Mouse (Mus musculus): ENCODE measurements around the gene Slc39a11. TPM values are rescaled to one million over a fixed set of nuclear protein-coding genes. Genes with fewer than 3 reads are reported as not detected.

Gene Slc39a11
- total and polyA plus RNA-seq, 2 experiments from 2014 or later = 40.4 to 62.5 TPM

DNA sequence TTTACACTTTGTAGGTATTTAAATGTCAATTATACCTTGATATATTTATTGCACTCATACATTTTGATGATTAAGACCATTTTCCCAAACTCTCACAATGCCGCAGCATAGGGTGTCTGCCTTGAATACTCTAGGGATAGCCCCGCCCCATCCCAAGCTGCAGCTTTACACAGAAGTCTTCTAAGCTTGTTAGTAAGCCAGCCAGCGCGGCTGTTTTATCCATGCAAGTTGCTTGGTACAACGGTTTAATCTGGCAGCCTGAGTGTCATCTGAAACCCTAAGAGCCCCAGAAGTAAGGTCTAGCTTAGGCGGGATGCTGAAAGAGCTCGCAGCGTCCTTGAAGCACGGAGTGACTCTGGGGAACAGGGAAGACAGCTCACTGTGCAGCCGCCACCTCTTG is 238.1 kb downstream of the Slc39a11 start:
- no peak for DNase-seq (ENCODE audit: low spot score)

DNA sequence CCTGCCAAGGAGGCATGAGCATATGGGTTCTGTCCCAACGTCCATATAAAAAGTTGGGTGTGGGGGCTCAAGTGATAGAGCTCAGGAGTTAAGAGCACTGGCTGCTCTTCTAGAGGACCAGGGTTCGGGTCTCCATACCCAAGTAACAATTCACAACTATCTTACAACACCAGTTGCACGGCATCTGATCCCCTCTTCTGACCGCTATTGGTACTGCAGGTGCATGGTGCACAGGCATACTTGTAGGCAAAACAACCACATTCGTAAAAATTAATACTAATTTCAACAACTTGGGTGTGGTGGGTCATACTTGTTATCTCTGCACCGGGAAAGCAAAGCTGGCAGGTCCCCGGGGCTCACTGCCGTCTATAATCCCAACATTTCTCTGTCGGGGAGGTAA is 240.8 kb downstream of the Slc39a11 start:
- no peak overlapping the region for H3K27ac ChIP-seq (ENCODE audit: low read depth, low read length)
- no peak overlapping the region for H3K4me3 ChIP-seq (ENCODE audit: low read depth, low read length)
- H3K36me3 ChIP-seq (ENCODE audit: insufficient read depth, low read length) = no peaks in the 10 kb centered on the region
- no peaks in the 10 kb centered on the region for H3K4me1 ChIP-seq (ENCODE audit: insufficient read depth, low read length)
- TF ChIP-seq CTCF (IDR thresholded peaks at IDR 0.05) = peak; percentile 39
- no peak for DNase-seq (ENCODE audit: low spot score)
- no peaks in the 10 kb centered on the region for H3K27me3 ChIP-seq (ENCODE audit: insufficient read depth, low read length)
- H3K9ac ChIP-seq (replicated peaks; ENCODE audit: low read length, poor library complexity, severe bottlenecking) = no peak overlapping the region
- H3K9me3 ChIP-seq (ENCODE audit: low read length) = no peaks in the 10 kb centered on the region
- no peak overlapping the region for H3K4me2 ChIP-seq (ENCODE audit: low read depth, low read length, poor library complexity, severe bottlenecking)
- no peak for ATAC-seq (ENCODE audit: low FRiP score)
- 93% methylated on average over 9 of the region's 9 CpGs for WGBS

More for the DNA sequence above, 238.1 kb downstream of the Slc39a11 start:
- no peak for ATAC-seq (ENCODE audit: low FRiP score)
- H3K4me1 ChIP-seq (ENCODE audit: insufficient read depth, low read length) = no peaks in the 10 kb centered on the region
- H3K9ac ChIP-seq (replicated peaks; ENCODE audit: low read length, poor library complexity, severe bottlenecking) = no peak overlapping the region
- no peaks in the 10 kb centered on the region for H3K9me3 ChIP-seq (ENCODE audit: low read length)
- H3K27me3 ChIP-seq (ENCODE audit: insufficient read depth, low read length) = no peaks in the 10 kb centered on the region
- H3K4me2 ChIP-seq (ENCODE audit: low read depth, low read length, poor library complexity, severe bottlenecking) = no peak overlapping the region
- no peak overlapping the region for H3K27ac ChIP-seq (ENCODE audit: low read depth, low read length)
- 42% methylated on average over 10 of the region's 10 CpGs for WGBS
- no peaks in the 10 kb centered on the region for H3K36me3 ChIP-seq (ENCODE audit: insufficient read depth, low read length)
- TF ChIP-seq CTCF (IDR thresholded peaks at IDR 0.05) = no peak
- no peak overlapping the region for H3K4me3 ChIP-seq (ENCODE audit: low read depth, low read length)

DNA sequence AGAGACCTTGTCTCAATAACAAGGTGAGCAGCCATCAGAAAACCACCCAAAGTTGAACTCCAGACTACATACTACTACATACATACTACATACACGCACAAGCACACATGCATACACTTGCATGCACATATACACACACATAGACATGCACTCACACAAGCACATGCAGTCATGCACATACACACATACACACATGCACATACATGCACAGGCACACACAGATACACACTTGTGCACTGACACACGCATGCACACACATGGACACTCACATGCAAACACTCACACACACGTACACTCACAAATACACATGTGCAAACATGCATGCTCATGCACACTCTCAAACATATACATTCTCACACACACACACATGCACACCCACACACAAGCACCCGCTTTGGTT is 242.4 kb downstream of the Slc39a11 start:
- Histone ChIP-seq H3K36me3 (ENCODE audit: insufficient read depth, low read length) (no peaks in the 10 kb centered on the region), H3K27me3 (ENCODE audit: insufficient read depth, low read length) (no peaks in the 10 kb centered on the region), H3K9me3 (ENCODE audit: low read length) (no peaks in the 10 kb centered on the region), H3K4me1 (ENCODE audit: insufficient read depth, low read length) (no peaks in the 10 kb centered on the region), H3K9ac (replicated peaks; ENCODE audit: low read length, poor library complexity, severe bottlenecking) (no peak overlapping the region), H3K27ac (ENCODE audit: low read depth, low read length) (no peak overlapping the region), H3K4me2 (ENCODE audit: low read depth, low read length, poor library complexity, severe bottlenecking) (no peak overlapping the region), H3K4me3 (ENCODE audit: low read depth, low read length) (no peak overlapping the region)
- no peak for ATAC-seq (ENCODE audit: low FRiP score)
- WGBS = 96% methylated on average over 4 of the region's 4 CpGs
- TF ChIP-seq CTCF (IDR thresholded peaks at IDR 0.05) = no peak
- no peak for DNase-seq (ENCODE audit: low spot score)

DNA sequence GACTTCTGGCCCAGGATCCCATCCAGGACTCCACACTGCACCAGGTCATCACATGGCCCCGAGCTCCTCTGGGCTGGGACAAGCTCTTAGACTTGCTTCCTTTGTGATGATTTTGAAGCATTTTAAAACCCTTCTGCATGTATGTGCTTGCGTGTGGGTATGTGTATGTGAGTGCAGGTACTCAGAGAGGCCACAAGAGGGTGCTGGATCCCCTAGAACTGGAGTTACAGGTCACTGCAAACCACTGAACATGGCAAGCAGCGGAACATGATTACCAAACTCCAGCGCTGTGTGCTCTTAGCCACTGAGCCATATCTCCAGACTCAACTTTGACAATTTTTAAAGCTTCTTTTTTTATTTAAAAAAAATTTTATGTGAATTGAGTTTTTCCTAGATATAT is 249.0 kb downstream of the Slc39a11 start:
- Histone ChIP-seq H3K4me2 (ENCODE audit: low read depth, low read length, poor library complexity, severe bottlenecking) (no peak overlapping the region), H3K27me3 (ENCODE audit: insufficient read depth, low read length) (no peaks in the 10 kb centered on the region), H3K4me1 (ENCODE audit: insufficient read depth, low read length) (no peaks in the 10 kb centered on the region), H3K27ac (ENCODE audit: low read depth, low read length) (no peak overlapping the region), H3K9me3 (ENCODE audit: low read length) (no peaks in the 10 kb centered on the region), H3K9ac (replicated peaks; ENCODE audit: low read length, poor library complexity, severe bottlenecking) (no peak overlapping the region), H3K4me3 (ENCODE audit: low read depth, low read length) (no peak overlapping the region), H3K36me3 (ENCODE audit: insufficient read depth, low read length) (no peaks in the 10 kb centered on the region)
- no peak for ATAC-seq (ENCODE audit: low FRiP score)
- no peak for DNase-seq (ENCODE audit: low spot score)
- TF ChIP-seq CTCF (IDR thresholded peaks at IDR 0.05) = peak; percentile 39
- WGBS = 90% methylated on average over 4 of the region's 4 CpGs

DNA sequence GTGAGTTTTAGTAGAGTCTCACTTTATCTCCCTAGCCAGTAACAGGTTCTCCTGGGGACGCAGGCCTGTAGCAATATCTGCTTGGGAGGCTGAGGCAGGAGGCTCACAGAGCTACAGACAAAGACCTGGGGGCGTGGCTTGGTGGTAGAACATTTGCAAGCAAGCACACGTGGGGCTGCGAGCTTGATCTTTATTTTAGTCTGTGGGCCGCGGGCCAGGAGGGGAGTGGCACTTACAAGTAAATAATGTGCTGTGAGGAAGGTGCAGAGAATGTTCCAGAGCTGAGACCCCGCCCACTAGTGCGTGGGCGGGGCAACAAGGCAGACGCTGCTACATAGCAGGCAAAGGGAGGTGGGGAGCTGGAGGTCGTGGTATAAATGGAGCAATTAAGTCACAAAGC is 250.3 kb downstream of the Slc39a11 start:
- H3K9ac ChIP-seq (replicated peaks; ENCODE audit: low read length, poor library complexity, severe bottlenecking) = no peak overlapping the region
- H3K4me1 ChIP-seq (ENCODE audit: insufficient read depth, low read length) = no peaks in the 10 kb centered on the region
- no peak overlapping the region for H3K27ac ChIP-seq (ENCODE audit: low read depth, low read length)
- DNase-seq (ENCODE audit: low spot score) (no peak), ATAC-seq (ENCODE audit: low FRiP score) (no peak)
- no peak overlapping the region for H3K4me3 ChIP-seq (ENCODE audit: low read depth, low read length)
- WGBS = 88% methylated on average over 11 of the region's 11 CpGs
- no peak for TF ChIP-seq CTCF (IDR thresholded peaks at IDR 0.05)
- no peaks in the 10 kb centered on the region for H3K36me3 ChIP-seq (ENCODE audit: insufficient read depth, low read length)
- no peak overlapping the region for H3K4me2 ChIP-seq (ENCODE audit: low read depth, low read length, poor library complexity, severe bottlenecking)
- no peaks in the 10 kb centered on the region for H3K27me3 ChIP-seq (ENCODE audit: insufficient read depth, low read length)
- H3K9me3 ChIP-seq (ENCODE audit: low read length) = no peaks in the 10 kb centered on the region

DNA sequence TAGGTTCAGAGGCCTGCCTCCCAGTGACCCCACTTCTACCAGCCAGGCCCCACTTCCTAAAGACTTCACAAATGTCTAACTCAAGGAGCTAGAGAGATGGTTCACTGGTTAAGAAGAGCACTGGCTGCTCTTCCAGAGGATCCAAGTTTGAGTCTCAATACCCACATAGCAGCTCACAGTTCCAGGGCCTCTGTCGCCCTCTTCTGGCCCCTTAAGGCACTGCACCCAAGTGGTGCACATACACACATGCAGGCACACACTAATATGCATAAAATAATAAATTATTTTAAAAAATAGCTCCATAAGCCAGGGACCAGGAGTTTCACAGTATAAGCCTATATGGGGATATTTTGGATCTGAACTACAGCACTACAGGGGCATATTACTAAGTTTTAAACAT is 252.5 kb downstream of the Slc39a11 start:
- H3K27ac ChIP-seq (ENCODE audit: low read depth, low read length) = no peak overlapping the region
- H3K4me1 ChIP-seq (ENCODE audit: insufficient read depth, low read length) = 0 out of 2 replicates have a peak, but pooled peaks cover 3% of the 10 kb centered on the region
- no peaks in the 10 kb centered on the region for H3K27me3 ChIP-seq (ENCODE audit: insufficient read depth, low read length)
- no peak for ATAC-seq (ENCODE audit: low FRiP score)
- H3K36me3 ChIP-seq (ENCODE audit: insufficient read depth, low read length) = no peaks in the 10 kb centered on the region
- H3K9me3 ChIP-seq (ENCODE audit: low read length) = no peaks in the 10 kb centered on the region
- H3K4me2 ChIP-seq (ENCODE audit: low read depth, low read length, poor library complexity, severe bottlenecking) = no peak overlapping the region
- peak; percentile 54 for TF ChIP-seq CTCF (IDR thresholded peaks at IDR 0.05)
- H3K4me3 ChIP-seq (ENCODE audit: low read depth, low read length) = no peak overlapping the region
- DNase-seq (ENCODE audit: low spot score) = no peak
- WGBS = 82% methylated on average over 1 of the region's 1 CpGs
- no peak overlapping the region for H3K9ac ChIP-seq (replicated peaks; ENCODE audit: low read length, poor library complexity, severe bottlenecking)

All from midbrain, postnatal 0 days (tissue).